Mouse (Mus musculus) heart, embryonic 10.5 days (tissue): Measurements from ENCODE around the gene Smg5. TPM values are rescaled to one million over a fixed set of nuclear protein-coding genes. Genes with fewer than 3 reads are reported as not detected.
"Not testable (repeated sequence)": the region's sequence is repeated elsewhere in the genome, so short reads cannot be mapped to it uniquely, and the experiment has no call there.

Experiments
- DNase-seq: peaks from one replicate; pipeline ENCODE4 v3.0.0-alpha.2; 2017; ENCODE audit warnings: low spot score
- H3K27ac ChIP-seq: fragments of 300-500 bp; sonication (generic); 2 replicates; pipeline ENCODE4 v1.5.1; 2016; ENCODE audit warnings: mild to moderate bottlenecking
- H3K27me3 ChIP-seq: fragments of 300-500 bp; sonication (generic); 2 replicates; pipeline ENCODE4 v1.6.1; 2016; ENCODE audit warnings: mild to moderate bottlenecking; ENCODE audit not compliant: poor library complexity, insufficient read depth, severe bottlenecking
- H3K36me3 ChIP-seq: fragments of 300-500 bp; sonication (generic); 2 replicates; pipeline ENCODE4 v1.6.1; 2016; ENCODE audit warnings: mild to moderate bottlenecking, moderate library complexity
- H3K4me1 ChIP-seq: fragments of 300-500 bp; sonication (generic); 2 replicates; pipeline ENCODE4 v1.6.1; 2016; ENCODE audit warnings: mild to moderate bottlenecking
- H3K4me3 ChIP-seq: fragments of 300-500 bp; sonication (generic); 2 replicates; pipeline ENCODE4 v1.5.1; 2016; ENCODE audit warnings: mild to moderate bottlenecking, moderate library complexity
- H3K9me3 ChIP-seq: fragments of 300-500 bp; sonication (generic); 2 replicates; pipeline ENCODE4 v1.6.1; 2016; ENCODE audit warnings: mild to moderate bottlenecking, moderate library complexity
- WGBS: fragments of 180-500 bp; shearing (Covaris S2); methylation state at CpG from one replicate; pipeline ENCODE4 v1.1.7; 2016; 5-methylcytosine and 5-hydroxymethylcytosine counted together
- polyA plus RNA-seq: library from polyadenylated mRNA; unstranded; fragments of >200 nt; fragmentation: Nextera tagmentation; extraction: Ambion mirVana; gene quantifications from 2 replicates; pipeline ENCODE4 v1.2.1, GENCODE M21; 2016

The Smg5 gene
- 64.5 and 76.0 TPM in 2 replicates for polyA plus RNA-seq

- 2% methylated on average over 66 of the region's 66 CpGs for whole genome bisulfite sequencing
- Histone ChIP-seq H3K4me1 (peaks cover 36% of the 10 kb centered on the region), H3K36me3 (peaks cover 8% of the 10 kb centered on the region; the same call in 1 of the 2 replicates), H3K9me3 (no peaks in the 10 kb centered on the region), H3K4me3 (peak within 1 kb of the TSS; percentile 75), H3K27ac (peak within 1 kb of the TSS; percentile 98), H3K27me3 (peaks cover 10% of the 10 kb centered on the region)
- peak; percentile 99 for DNase-seq
Observed at GRCm38 (mm10) chr3:88336058-88337013, at the start of gene Smg5, which contains the start of gene Tmem79. Smg5 (plus strand) TSS chr3:88336260. Tmem79 (minus strand) TSS chr3:88336148.

- H3K9me3 ChIP-seq, result no peaks in the 10 kb centered on the region
- no peak within 1 kb of the TSS for H3K27ac ChIP-seq
- 96% methylated on average over 4 of the region's 4 CpGs for WGBS
- H3K4me3 ChIP-seq, result no peak within 1 kb of the TSS
- H3K36me3 ChIP-seq, result peaks cover 14% of the 10 kb centered on the region
- H3K4me1 ChIP-seq, result no peaks in the 10 kb centered on the region
- DNase-seq, result no peak
- H3K27me3 ChIP-seq, result no peaks in the 10 kb centered on the region
Observed at GRCm38 (mm10) chr3:88287110-88287509, 49.0 kb upstream of the Smg5 start, which contains the start of gene Gm38392. Gm38392 (minus strand) TSS chr3:88287210.

GRCm38 (mm10) chr3:88288133-88288713, 47.8 kb upstream of the Smg5 start:
- H3K36me3 ChIP-seq, result peaks cover 14% of the 10 kb centered on the region
- not testable (repeated sequence) for H3K27ac ChIP-seq, H3K27me3 ChIP-seq, H3K4me1 ChIP-seq, DNase-seq, H3K4me3 ChIP-seq, H3K9me3 ChIP-seq
- WGBS, result 78% methylated on average over 10 of the region's 10 CpGs

GRCm38 (mm10) chr3:88291970-88292369, 44.1 kb upstream of the Smg5 start:
- Histone ChIP-seq H3K4me1 (peaks cover 6% of the 10 kb centered on the region; the same call in 1 of the 2 replicates), H3K27ac (no peak overlapping the region), H3K9me3 (no peaks in the 10 kb centered on the region), H3K4me3 (no peak overlapping the region), H3K27me3 (no peaks in the 10 kb centered on the region), H3K36me3 (no peaks in the 10 kb centered on the region; the same call in 1 of the 2 replicates)
- 67% methylated on average over 4 of the region's 4 CpGs for WGBS
- no peak for DNase-seq

- peaks cover 18% of the 10 kb centered on the region for H3K36me3 ChIP-seq
- DNase-seq, H3K27me3 ChIP-seq, H3K9me3 ChIP-seq: not testable (repeated sequence)
- peak overlapping the region; percentile 94 for H3K27ac ChIP-seq
- H3K4me1 ChIP-seq, result peaks cover 13% of the 10 kb centered on the region
- peak overlapping the region; percentile 82; the same call in 1 of the 2 replicates for H3K4me3 ChIP-seq
- WGBS, result 82% methylated on average over 1 of the region's 1 CpGs
Observed at GRCm38 (mm10) chr3:88295272-88295671, 40.8 kb upstream of the Smg5 start.

- Histone ChIP-seq H3K27ac (peak overlapping the region; percentile 94), H3K4me3 (peak overlapping the region; percentile 82), H3K4me1 (peaks cover 13% of the 10 kb centered on the region), H3K27me3 (no peaks in the 10 kb centered on the region), H3K9me3 (no peaks in the 10 kb centered on the region), H3K36me3 (peaks cover 27% of the 10 kb centered on the region)
- no peak for DNase-seq
- under 1% methylated on average over 12 of the region's 12 CpGs for WGBS
Observed at GRCm38 (mm10) chr3:88296110-88296560, 39.9 kb upstream of the Smg5 start.

- H3K36me3 ChIP-seq, result peaks cover 33% of the 10 kb centered on the region
- peaks cover 13% of the 10 kb centered on the region for H3K4me1 ChIP-seq
- H3K9me3 ChIP-seq, result no peaks in the 10 kb centered on the region
- H3K27ac ChIP-seq, result peak within 1 kb of the TSS; percentile 94
- WGBS, result under 1% methylated on average over 44 of the region's 44 CpGs
- peak within 1 kb of the TSS; percentile 82 for H3K4me3 ChIP-seq
- H3K27me3 ChIP-seq, result no peaks in the 10 kb centered on the region
- peak; percentile 99 for DNase-seq
Observed at GRCm38 (mm10) chr3:88296561-88297318, 39.3 kb upstream of the Smg5 start, which contains the start of the genes Tsacc and Cct3. Tsacc (minus strand) TSS chr3:88296999. Cct3 (plus strand) TSS chr3:88297116.

GRCm38 (mm10) chr3:88297321-88297851, 38.7 kb upstream of the Smg5 start:
- DNase-seq, result no peak
- Histone ChIP-seq H3K27me3 (no peaks in the 10 kb centered on the region), H3K27ac (peak overlapping the region; percentile 94), H3K4me1 (peaks cover 13% of the 10 kb centered on the region), H3K9me3 (no peaks in the 10 kb centered on the region), H3K4me3 (peak overlapping the region; percentile 82), H3K36me3 (peaks cover 39% of the 10 kb centered on the region)
- WGBS, result under 1% methylated on average over 30 of the region's 30 CpGs

- Histone ChIP-seq H3K4me3 (no peak overlapping the region), H3K9me3 (no peaks in the 10 kb centered on the region), H3K4me1 (peaks cover 13% of the 10 kb centered on the region), H3K27ac (no peak overlapping the region), H3K27me3 (no peaks in the 10 kb centered on the region), H3K36me3 (peaks cover 56% of the 10 kb centered on the region)
- no peak for DNase-seq
- WGBS, result 81% methylated on average over 1 of the region's 1 CpGs
Observed at GRCm38 (mm10) chr3:88299172-88299571, 36.9 kb upstream of the Smg5 start.

GRCm38 (mm10) chr3:88324951-88325405, 11.1 kb upstream of the Smg5 start, which contains the start of gene Glmp:
Glmp (plus strand) TSS chr3:88325023.
- DNase-seq, result peak; percentile 86
- Histone ChIP-seq H3K27ac (peak within 1 kb of the TSS; percentile 81), H3K4me1 (peaks cover 13% of the 10 kb centered on the region), H3K36me3 (peaks cover 71% of the 10 kb centered on the region), H3K27me3 (no peaks in the 10 kb centered on the region), H3K4me3 (peak within 1 kb of the TSS; percentile 74), H3K9me3 (no peaks in the 10 kb centered on the region)
- WGBS, result under 1% methylated on average over 10 of the region's 10 CpGs

- DNase-seq, result no peak
- Histone ChIP-seq H3K27ac (no peak overlapping the region), H3K4me3 (no peak overlapping the region), H3K36me3 (peaks cover 38% of the 10 kb centered on the region), H3K27me3 (peaks cover 10% of the 10 kb centered on the region), H3K9me3 (no peaks in the 10 kb centered on the region), H3K4me1 (peaks cover 22% of the 10 kb centered on the region)
- WGBS, result 78% methylated on average over 5 of the region's 5 CpGs
Observed at GRCm38 (mm10) chr3:88328956-88329355, 7.1 kb upstream of the Smg5 start.

GRCm38 (mm10) chr3:88331282-88331681, 4.8 kb upstream of the Smg5 start:
- Histone ChIP-seq H3K36me3 (peaks cover 37% of the 10 kb centered on the region), H3K4me3 (no peak overlapping the region), H3K4me1 (peaks cover 25% of the 10 kb centered on the region), H3K27me3 (peaks cover 10% of the 10 kb centered on the region), H3K27ac (no peak overlapping the region), H3K9me3 (no peaks in the 10 kb centered on the region)
- DNase-seq, result no peak
- 28% methylated on average over 2 of the region's 2 CpGs for WGBS
